Mouse (Mus musculus): ENCODE results near the gene Kcnc2. TPM values are rescaled to one million over a fixed set of nuclear protein-coding genes. Genes with fewer than 3 reads are reported as not detected.

The Kcnc2 gene
- total RNA-seq, 2 experiments from 2014 or later = 0.54 to 0.85 TPM

GRCm38 (mm10) chr10:112394399-112394970, 123.6 kb downstream of the Kcnc2 start:
- DNase-seq = no peak

- DNase-seq = no peak
Observed at GRCm38 (mm10) chr10:112397194-112397593, 126.3 kb downstream of the Kcnc2 start.

- DNase-seq = no peak
Observed at GRCm38 (mm10) chr10:112400591-112401404, 129.9 kb downstream of the Kcnc2 start.

GRCm38 (mm10) chr10:112409525-112409924, 138.6 kb downstream of the Kcnc2 start:
- DNase-seq = no peak

GRCm38 (mm10) chr10:112423327-112423726, 152.4 kb downstream of the Kcnc2 start:
- DNase-seq = peak; percentile 13

GRCm38 (mm10) chr10:112436950-112437349, 166.0 kb downstream of the Kcnc2 start:
- DNase-seq = no peak

- DNase-seq = no peak
Observed at GRCm38 (mm10) chr10:112444640-112445039, 173.7 kb downstream of the Kcnc2 start.

GRCm38 (mm10) chr10:112450910-112451309, 180.0 kb downstream of the Kcnc2 start:
- no peak for DNase-seq

- no peak for DNase-seq
Observed at GRCm38 (mm10) chr10:112468689-112469384, 197.9 kb downstream of the Kcnc2 start.

- no peak for DNase-seq
Observed at GRCm38 (mm10) chr10:112474122-112474810, 203.3 kb downstream of the Kcnc2 start.

GRCm38 (mm10) chr10:112481461-112481860, 210.5 kb downstream of the Kcnc2 start:
- DNase-seq = no peak

GRCm38 (mm10) chr10:112481921-112482607, 211.1 kb downstream of the Kcnc2 start:
- DNase-seq = no peak

GRCm38 (mm10) chr10:112484387-112485105, 213.6 kb downstream of the Kcnc2 start:
- DNase-seq = no peak

- DNase-seq = no peak
Observed at GRCm38 (mm10) chr10:112485819-112486218, 214.9 kb downstream of the Kcnc2 start.

GRCm38 (mm10) chr10:112488751-112489150, 217.8 kb downstream of the Kcnc2 start:
- no peak for DNase-seq

Other genes starting within 250 kb of the Kcnc2 start
- not detected for gene Glipr1l1, start 210.9 kb upstream of the Kcnc2 start, total RNA-seq (2021)
- not detected for gene Glipr1l2, start 187.8 kb upstream of the Kcnc2 start, total RNA-seq (2021)
- not detected for gene Glipr1l3, start 110.8 kb upstream of the Kcnc2 start, total RNA-seq (2021)
- not detected for gene Caps2, start 107.5 kb upstream of the Kcnc2 start, total RNA-seq (2021)